Comparison of ENCODE assay signal across 11 mouse cellular contexts in genomic region chr13:85926825-85927737, GRCm38 (mm10).
DNase-seq lines count a peak whose midpoint lies in the region; ATAC-seq lines count a peak whose summit lies in the region.
"Had no signal": no experiment of that assay in that cellular context is flagged by ENCODE, and none has a peak within 500 bp of the region (broad histone marks: within the 10 kb centered on the region; RNA-seq: fewer than 3 reads in every experiment).

No protein-coding gene starts in this region.

- H3K27me3 ChIP-seq in kidney, embryonic 16.5 days (ENCODE audit: insufficient read depth, low read length), result no peaks in the 10 kb centered on the region
- no peaks in the 10 kb centered on the region for H3K27me3 ChIP-seq in forebrain, embryonic 16.5 days (replicated peaks; ENCODE audit: control insufficient read depth, insufficient read depth, low read length)
- H3K27me3 ChIP-seq in midbrain, embryonic 12.5 days, result no peaks in the 10 kb centered on the region
- H3K27me3 ChIP-seq in liver, embryonic 11.5 days (replicated peaks; ENCODE audit: control insufficient read depth, insufficient read depth, low read length), result no peaks in the 10 kb centered on the region
- no peaks in the 10 kb centered on the region for H3K27me3 ChIP-seq in liver, embryonic 12.5 days (replicated peaks)
- no peaks in the 10 kb centered on the region for H3K27me3 ChIP-seq in intestine, embryonic 16.5 days (replicated peaks; ENCODE audit: control insufficient read depth, insufficient read depth, low read length)

- DNase-seq in kidney, postnatal 10 days, result no peak
- peak; percentile 27 for DNase-seq in R1 (ENCODE audit: low read depth, low spot score)
- DNase-seq in liver, embryonic 11.5 days (ENCODE audit: low spot score), result no peak
- DNase-seq: gastrocnemius, adult 2 months; kidney, postnatal 36 days; spleen, adult 18-20 months had no signal

- H3K9ac ChIP-seq in kidney, embryonic 16.5 days (replicated peaks; ENCODE audit: low read length), result no peak overlapping the region
- H3K9ac ChIP-seq in forebrain, embryonic 16.5 days (replicated peaks; ENCODE audit: low read depth, low read length), result no peak overlapping the region
- H3K9ac ChIP-seq in midbrain, embryonic 12.5 days (replicated peaks), result no peak overlapping the region
- H3K9ac ChIP-seq in liver, embryonic 11.5 days (ENCODE audit: low read depth, low read length), result no peak overlapping the region
- H3K9ac ChIP-seq in liver, embryonic 12.5 days, result no peak overlapping the region
- no peak overlapping the region for H3K9ac ChIP-seq in intestine, embryonic 16.5 days (ENCODE audit: low read depth, low read length)

- no peak overlapping the region for H3K4me3 ChIP-seq in kidney, embryonic 16.5 days (ENCODE audit: low read length)
- no peak overlapping the region for H3K4me3 ChIP-seq in forebrain, embryonic 16.5 days (replicated peaks; ENCODE audit: low read length)
- no peak overlapping the region for H3K4me3 ChIP-seq in midbrain, embryonic 12.5 days
- H3K4me3 ChIP-seq in liver, embryonic 11.5 days (ENCODE audit: low read depth, low read length), result no peak overlapping the region
- H3K4me3 ChIP-seq in liver, embryonic 12.5 days, result no peak overlapping the region
- no peak overlapping the region for H3K4me3 ChIP-seq in intestine, embryonic 16.5 days (ENCODE audit: low read length)
- H3K4me3 ChIP-seq: gastrocnemius, adult 2 months had no signal

- H3K36me3 ChIP-seq in kidney, embryonic 16.5 days (ENCODE audit: insufficient read depth, low read length), result no peaks in the 10 kb centered on the region
- no peaks in the 10 kb centered on the region for H3K36me3 ChIP-seq in forebrain, embryonic 16.5 days (ENCODE audit: control insufficient read depth, insufficient read depth)
- no peaks in the 10 kb centered on the region for H3K36me3 ChIP-seq in midbrain, embryonic 12.5 days
- H3K36me3 ChIP-seq in liver, embryonic 11.5 days (ENCODE audit: control insufficient read depth, insufficient read depth, low read length), result no peaks in the 10 kb centered on the region
- no peaks in the 10 kb centered on the region for H3K36me3 ChIP-seq in liver, embryonic 12.5 days
- H3K36me3 ChIP-seq in intestine, embryonic 16.5 days (ENCODE audit: control insufficient read depth, insufficient read depth, low read length), result no peaks in the 10 kb centered on the region

- H3K27ac ChIP-seq in kidney, embryonic 16.5 days (ENCODE audit: low read length), result peak overlapping the region; percentile 22; the same call in 1 of the 2 replicates
- H3K27ac ChIP-seq in forebrain, embryonic 16.5 days (ENCODE audit: low read length), result peak overlapping the region; percentile 67
- H3K27ac ChIP-seq in midbrain, embryonic 12.5 days (replicated peaks), result 0 out of 2 replicates have a peak overlapping the region, but pooled peaks have one; percentile 7
- no peak overlapping the region for H3K27ac ChIP-seq in liver, embryonic 11.5 days (ENCODE audit: low read depth, low read length)
- no peak overlapping the region for H3K27ac ChIP-seq in liver, embryonic 12.5 days
- H3K27ac ChIP-seq in intestine, embryonic 16.5 days (ENCODE audit: low read length), result no peak overlapping the region
- H3K27ac ChIP-seq: gastrocnemius, adult 2 months had no signal

- H3K9me3 ChIP-seq in kidney, embryonic 16.5 days (ENCODE audit: low read length), result no peaks in the 10 kb centered on the region
- no peaks in the 10 kb centered on the region for H3K9me3 ChIP-seq in forebrain, embryonic 16.5 days (ENCODE audit: control insufficient read depth, low read length)
- H3K9me3 ChIP-seq in midbrain, embryonic 12.5 days, result no peaks in the 10 kb centered on the region
- H3K9me3 ChIP-seq in liver, embryonic 11.5 days (ENCODE audit: control insufficient read depth, low read length), result no peaks in the 10 kb centered on the region
- H3K9me3 ChIP-seq in liver, embryonic 12.5 days (replicated peaks), result no peaks in the 10 kb centered on the region
- no peaks in the 10 kb centered on the region for H3K9me3 ChIP-seq in intestine, embryonic 16.5 days (ENCODE audit: control insufficient read depth, low read length)

- WGBS in kidney, embryonic 16.5 days, result 46% methylated on average over 4 of the region's 4 CpGs
- 8% methylated on average over 4 of the region's 4 CpGs for WGBS in forebrain, embryonic 16.5 days
- 55% methylated on average over 4 of the region's 4 CpGs for WGBS in midbrain, embryonic 12.5 days
- 72% methylated on average over 4 of the region's 4 CpGs for WGBS in liver, embryonic 11.5 days
- WGBS in liver, embryonic 12.5 days (ENCODE audit: insufficient replicate concordance), result 66% methylated on average over 4 of the region's 4 CpGs
- WGBS in intestine, embryonic 16.5 days, result 37% methylated on average over 4 of the region's 4 CpGs

- 0 out of 2 replicates have a peak overlapping the region, but pooled peaks have one; percentile 12 for H3K4me2 ChIP-seq in kidney, embryonic 16.5 days (replicated peaks; ENCODE audit: low read depth, low read length)
- H3K4me2 ChIP-seq in forebrain, embryonic 16.5 days (ENCODE audit: low read length), result peak overlapping the region; percentile 22
- no peak overlapping the region for H3K4me2 ChIP-seq in midbrain, embryonic 12.5 days (replicated peaks)
- H3K4me2 ChIP-seq in liver, embryonic 11.5 days, result no peak overlapping the region
- no peak overlapping the region for H3K4me2 ChIP-seq in liver, embryonic 12.5 days
- H3K4me2 ChIP-seq in intestine, embryonic 16.5 days (ENCODE audit: low read depth, low read length), result no peak overlapping the region

- 0 out of 2 replicates have a peak, but pooled peaks cover 3% of the 10 kb centered on the region for H3K4me1 ChIP-seq in kidney, embryonic 16.5 days (ENCODE audit: insufficient read depth, low read length)
- peaks cover 8% of the 10 kb centered on the region for H3K4me1 ChIP-seq in forebrain, embryonic 16.5 days (replicated peaks; ENCODE audit: control insufficient read depth, insufficient read depth, low read length)
- 0 out of 2 replicates have a peak, but pooled peaks cover 6% of the 10 kb centered on the region for H3K4me1 ChIP-seq in midbrain, embryonic 12.5 days
- no peaks in the 10 kb centered on the region for H3K4me1 ChIP-seq in liver, embryonic 11.5 days (replicated peaks; ENCODE audit: control insufficient read depth, insufficient read depth, low read length)
- H3K4me1 ChIP-seq in liver, embryonic 12.5 days, result no peaks in the 10 kb centered on the region
- no peaks in the 10 kb centered on the region for H3K4me1 ChIP-seq in intestine, embryonic 16.5 days (ENCODE audit: control insufficient read depth, insufficient read depth, low read length)

- peak; percentile 70; the same call in 1 of the 2 replicates for ATAC-seq in kidney, embryonic 16.5 days (ENCODE audit: low FRiP score, low TSS enrichment)
- ATAC-seq in forebrain, embryonic 16.5 days, result peak; percentile 98
- ATAC-seq in midbrain, embryonic 12.5 days (ENCODE audit: low FRiP score, low read depth), result peak; percentile 91
- no peak for ATAC-seq in liver, embryonic 11.5 days (replicated peaks; ENCODE audit: low FRiP score)
- no peak for ATAC-seq in liver, embryonic 12.5 days
- ATAC-seq in intestine, embryonic 16.5 days, result no peak

Comparison
In these comparisons a context has a peak if more than half of its experiments do, and no peak if none do; other contexts are left out.
1. ATAC-seq: peak in kidney, embryonic 16.5 days (single experiment), forebrain, embryonic 16.5 days (single experiment) and midbrain, embryonic 12.5 days (single experiment); none in liver, embryonic 11.5 days (single experiment), liver, embryonic 12.5 days (single experiment) and intestine, embryonic 16.5 days (single experiment).
2. H3K27ac ChIP-seq: peak in kidney, embryonic 16.5 days (single experiment), forebrain, embryonic 16.5 days (single experiment) and midbrain, embryonic 12.5 days (single experiment); none in liver, embryonic 11.5 days (single experiment), liver, embryonic 12.5 days (single experiment) and intestine, embryonic 16.5 days (single experiment).
3. H3K4me2 ChIP-seq: peak in kidney, embryonic 16.5 days (single experiment) and forebrain, embryonic 16.5 days (single experiment); none in midbrain, embryonic 12.5 days (single experiment), liver, embryonic 11.5 days (single experiment), liver, embryonic 12.5 days (single experiment) and intestine, embryonic 16.5 days (single experiment).